Mouse (Mus musculus) heart, postnatal 0 days (tissue): Measurements from ENCODE around the gene Pdzd2.

ENCODE experiments used
- CTCF ChIP-seq: IDR thresholded peaks from 2 replicates; pipeline ENCODE4 v1.5.1; 2016; ENCODE audit warnings: antibody characterized with exemption, control low read depth, low read depth
- EP300 ChIP-seq: IDR thresholded peaks from 2 replicates; pipeline ENCODE4 v1.6.1; 2016; ENCODE audit warnings: antibody characterized with exemption, low read depth

DNA sequence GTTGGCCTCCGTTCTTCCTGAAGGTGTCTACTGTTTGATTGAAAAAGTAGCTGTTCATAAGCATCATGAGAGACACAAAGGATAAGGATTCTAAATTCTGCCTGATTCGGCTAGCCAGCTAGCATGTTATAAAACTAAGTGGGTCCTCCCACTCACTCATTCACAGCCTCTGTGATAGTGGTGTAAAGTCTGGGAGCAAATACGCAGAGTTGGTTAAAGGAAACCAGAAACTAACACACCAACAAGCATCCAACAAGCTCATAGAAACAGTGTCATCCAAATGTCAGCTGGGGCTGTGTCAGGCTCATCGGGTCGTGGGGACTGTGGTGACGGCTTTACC lies 377.1 kb downstream of the Pdzd2 start:
- TF ChIP-seq CTCF (no peak), EP300 (no peak)
